Mouse (Mus musculus): ENCODE data around the gene Tbc1d5. TPM values are rescaled to one million over a fixed set of nuclear protein-coding genes. Genes with fewer than 3 reads are reported as not detected.
A peak's percentile ranks its signal among the peaks of the same experiment; 100 is the strongest.

Gene Tbc1d5
- polyA plus RNA-seq, 1 experiment from 2014 or later, result 7.5 TPM

DNA sequence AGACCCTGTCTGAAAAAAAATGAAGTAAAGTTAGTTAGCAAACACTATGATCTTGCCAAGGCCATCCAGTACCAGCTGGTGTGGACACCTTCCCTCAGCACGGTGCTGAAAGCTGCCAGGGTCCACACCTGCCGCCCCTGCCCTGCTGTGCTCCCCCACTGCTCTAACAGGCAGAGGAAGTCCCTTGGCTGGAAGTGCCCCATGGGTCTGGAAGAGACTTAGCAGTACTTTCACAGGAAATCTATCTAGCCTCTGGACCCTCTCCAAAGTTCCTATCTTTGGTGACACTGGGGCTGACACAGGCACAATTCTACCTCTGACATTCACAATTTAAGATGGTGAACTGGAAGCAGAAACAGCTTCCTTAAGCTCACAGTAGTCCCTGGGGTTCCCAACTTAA, 442.1 kb downstream of the Tbc1d5 start:
- Histone ChIP-seq H3K9ac (ENCODE audit: low read depth, low read length) (no peak overlapping the region), H3K4me3 (ENCODE audit: low read length) (no peak overlapping the region), H3K27ac (ENCODE audit: low read depth, low read length) (no peak overlapping the region), H3K4me1 (ENCODE audit: control insufficient read depth, insufficient read depth, low read depth, low read length) (peaks cover 9% of the 10 kb centered on the region), H3K36me3 (ENCODE audit: control insufficient read depth, insufficient read depth, low read length) (0 out of 2 replicates have a peak, but pooled peaks cover 3% of the 10 kb centered on the region), H3K27me3 (replicated peaks; ENCODE audit: control insufficient read depth, insufficient read depth, low read length) (no peaks in the 10 kb centered on the region), H3K9me3 (ENCODE audit: control insufficient read depth, low read length) (no peaks in the 10 kb centered on the region), H3K4me2 (ENCODE audit: low read length) (no peak overlapping the region)
- no peak for ATAC-seq
- 57% methylated on average over 2 of the region's 2 CpGs for WGBS

DNA sequence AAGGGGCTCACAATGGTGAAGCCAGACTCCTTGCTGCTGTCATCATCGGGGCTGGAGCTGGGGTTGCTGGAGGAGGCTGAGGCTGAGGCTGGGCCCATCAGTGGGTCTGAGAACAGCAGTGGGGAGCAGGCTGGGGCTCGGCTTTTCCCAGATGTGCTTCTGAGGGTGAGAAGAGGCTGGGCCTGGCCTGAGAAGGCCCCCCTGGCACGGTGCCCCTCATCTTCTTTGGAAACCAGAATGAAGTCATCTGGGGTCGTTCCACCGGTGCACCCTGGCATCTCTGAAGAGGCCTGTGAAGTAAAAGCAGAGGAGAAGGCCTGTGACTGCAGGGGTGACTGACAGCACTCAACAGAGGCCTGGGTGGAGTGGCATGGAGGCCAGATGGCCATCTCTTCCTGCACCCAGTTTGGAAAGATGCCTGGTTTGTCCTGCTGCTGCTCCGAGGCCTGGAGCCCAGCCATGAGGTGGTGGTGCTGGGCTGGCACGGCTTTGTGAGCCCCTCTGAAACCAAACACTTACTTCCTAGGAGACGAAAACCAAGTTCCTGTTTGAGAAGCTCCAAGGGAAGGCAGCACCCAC, 443.1 kb downstream of the Tbc1d5 start:
- H3K4me2 ChIP-seq (ENCODE audit: low read length), result no peak overlapping the region
- WGBS, result 49% methylated on average over 8 of the region's 8 CpGs
- peak; percentile 57 for ATAC-seq
- H3K9me3 ChIP-seq (ENCODE audit: control insufficient read depth, low read length), result no peaks in the 10 kb centered on the region
- H3K27ac ChIP-seq (ENCODE audit: low read depth, low read length), result peak overlapping the region; percentile 30; the same call in 1 of the 2 replicates
- H3K36me3 ChIP-seq (ENCODE audit: control insufficient read depth, insufficient read depth, low read length), result no peaks in the 10 kb centered on the region
- H3K4me3 ChIP-seq (ENCODE audit: low read length), result no peak overlapping the region
- H3K27me3 ChIP-seq (replicated peaks; ENCODE audit: control insufficient read depth, insufficient read depth, low read length), result no peaks in the 10 kb centered on the region
- no peak overlapping the region for H3K9ac ChIP-seq (ENCODE audit: low read depth, low read length)
- H3K4me1 ChIP-seq (ENCODE audit: control insufficient read depth, insufficient read depth, low read depth, low read length), result peaks cover 9% of the 10 kb centered on the region

DNA sequence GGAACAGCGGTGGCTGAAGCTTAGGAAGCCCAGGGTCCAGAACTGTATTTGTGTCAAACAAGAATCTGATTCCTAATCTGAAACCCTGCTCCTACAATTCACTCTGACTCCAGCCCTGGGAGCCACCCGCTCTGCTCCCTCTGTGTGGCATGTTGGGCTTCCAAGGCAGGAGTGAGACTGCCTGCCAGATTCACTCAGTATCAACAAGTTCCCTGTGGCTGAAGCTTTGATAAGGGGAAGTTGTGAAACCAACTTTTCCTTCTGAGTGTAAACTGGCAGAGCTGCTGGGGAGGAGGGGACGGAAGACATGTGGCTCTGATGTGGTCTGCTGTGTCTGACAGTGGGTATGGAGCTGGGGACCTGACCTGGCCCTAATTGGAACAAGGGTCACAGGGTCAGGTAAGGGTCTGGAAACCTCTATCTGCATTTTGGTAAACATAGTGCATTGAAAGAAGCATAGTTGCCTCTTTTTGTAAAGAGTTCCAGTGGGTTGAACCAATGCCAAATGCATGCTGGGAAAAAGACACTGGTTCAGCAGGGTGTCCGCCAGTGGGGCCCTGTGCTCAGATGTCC, 443.7 kb downstream of the Tbc1d5 start:
- H3K9ac ChIP-seq (ENCODE audit: low read depth, low read length), result no peak overlapping the region
- H3K4me3 ChIP-seq (ENCODE audit: low read length), result no peak overlapping the region
- peak overlapping the region; percentile 30; the same call in 1 of the 2 replicates for H3K27ac ChIP-seq (ENCODE audit: low read depth, low read length)
- no peaks in the 10 kb centered on the region for H3K27me3 ChIP-seq (replicated peaks; ENCODE audit: control insufficient read depth, insufficient read depth, low read length)
- H3K4me2 ChIP-seq (ENCODE audit: low read length), result no peak overlapping the region
- 0 out of 2 replicates have a peak, but pooled peaks have one; percentile 22 for ATAC-seq
- H3K4me1 ChIP-seq (ENCODE audit: control insufficient read depth, insufficient read depth, low read depth, low read length), result peaks cover 9% of the 10 kb centered on the region
- no peaks in the 10 kb centered on the region for H3K36me3 ChIP-seq (ENCODE audit: control insufficient read depth, insufficient read depth, low read length)
- 77% methylated on average over 4 of the region's 4 CpGs for WGBS
- H3K9me3 ChIP-seq (ENCODE audit: control insufficient read depth, low read length), result no peaks in the 10 kb centered on the region

DNA sequence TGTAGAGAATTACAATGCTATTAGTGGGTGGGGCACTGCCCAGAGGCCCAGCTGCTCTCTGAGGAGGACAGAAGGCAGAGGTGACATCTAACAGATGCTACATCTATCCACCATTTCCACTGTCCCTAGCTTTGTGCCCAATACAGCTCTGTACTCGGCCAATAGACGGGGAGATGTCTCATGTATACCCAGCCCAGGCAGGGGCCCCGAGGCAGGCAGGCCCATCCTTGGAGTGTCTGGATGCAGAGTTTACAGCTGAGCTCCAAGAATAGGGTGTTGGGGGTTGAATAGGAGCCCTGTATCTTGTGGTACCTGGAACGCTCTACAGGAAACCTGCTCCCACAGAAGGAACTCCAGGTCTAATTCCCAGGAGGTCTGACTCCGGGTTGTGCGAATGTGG, 444.4 kb downstream of the Tbc1d5 start:
- ATAC-seq, result no peak
- Histone ChIP-seq H3K4me1 (ENCODE audit: control insufficient read depth, insufficient read depth, low read depth, low read length) (peaks cover 9% of the 10 kb centered on the region), H3K4me3 (ENCODE audit: low read length) (no peak overlapping the region), H3K4me2 (ENCODE audit: low read length) (no peak overlapping the region), H3K9me3 (ENCODE audit: control insufficient read depth, low read length) (no peaks in the 10 kb centered on the region), H3K27ac (ENCODE audit: low read depth, low read length) (no peak overlapping the region), H3K36me3 (ENCODE audit: control insufficient read depth, insufficient read depth, low read length) (no peaks in the 10 kb centered on the region), H3K27me3 (replicated peaks; ENCODE audit: control insufficient read depth, insufficient read depth, low read length) (no peaks in the 10 kb centered on the region), H3K9ac (ENCODE audit: low read depth, low read length) (no peak overlapping the region)
- 85% methylated on average over 6 of the region's 6 CpGs for WGBS

DNA sequence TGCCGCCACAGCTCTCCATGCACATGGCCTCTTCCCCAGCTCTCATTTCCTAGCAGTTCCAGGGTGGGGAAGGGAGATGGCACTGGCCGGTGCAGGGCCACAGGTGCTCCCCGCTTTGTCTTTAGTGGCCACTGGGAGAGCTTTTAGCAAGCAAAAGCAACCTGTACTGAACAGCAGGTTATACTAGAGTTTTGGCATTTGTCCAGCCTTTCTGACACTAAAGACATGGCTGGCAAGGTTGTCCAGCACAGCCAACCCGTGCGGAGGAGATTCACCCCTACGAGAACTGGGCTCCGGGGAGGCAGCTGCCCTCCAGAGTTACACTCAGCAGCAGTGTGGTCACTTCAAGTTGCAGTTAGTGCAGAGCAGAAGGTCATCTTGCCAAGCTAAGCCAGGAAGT, 445.8 kb downstream of the Tbc1d5 start:
- no peak overlapping the region for H3K4me2 ChIP-seq (ENCODE audit: low read length)
- ATAC-seq, result no peak
- H3K36me3 ChIP-seq (ENCODE audit: control insufficient read depth, insufficient read depth, low read length), result no peaks in the 10 kb centered on the region
- no peak overlapping the region for H3K27ac ChIP-seq (ENCODE audit: low read depth, low read length)
- peaks cover 9% of the 10 kb centered on the region for H3K4me1 ChIP-seq (ENCODE audit: control insufficient read depth, insufficient read depth, low read depth, low read length)
- H3K9me3 ChIP-seq (ENCODE audit: control insufficient read depth, low read length), result no peaks in the 10 kb centered on the region
- H3K27me3 ChIP-seq (replicated peaks; ENCODE audit: control insufficient read depth, insufficient read depth, low read length), result no peaks in the 10 kb centered on the region
- H3K9ac ChIP-seq (ENCODE audit: low read depth, low read length), result no peak overlapping the region
- no peak overlapping the region for H3K4me3 ChIP-seq (ENCODE audit: low read length)
- WGBS, result 77% methylated on average over 7 of the region's 7 CpGs

DNA sequence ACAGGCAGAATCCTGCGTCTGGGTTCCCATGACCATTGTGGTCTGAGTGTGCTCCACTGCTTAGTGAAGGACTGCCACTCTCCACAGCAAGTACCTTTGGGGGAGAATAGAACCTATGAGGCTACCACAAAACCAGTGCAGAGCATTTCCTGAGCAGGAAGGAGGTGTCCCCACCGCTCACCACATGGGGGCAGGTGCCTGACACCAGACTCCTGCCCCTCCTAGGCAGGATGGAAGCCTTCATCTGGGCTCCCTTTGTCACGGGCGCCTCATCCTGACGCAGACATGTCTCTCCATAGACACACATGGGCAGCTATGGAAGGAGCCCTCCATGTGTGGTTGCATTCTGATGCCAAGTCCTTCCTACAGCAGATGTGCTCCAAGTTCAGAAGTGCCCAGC, 447.3 kb downstream of the Tbc1d5 start:
- H3K27me3 ChIP-seq (replicated peaks; ENCODE audit: control insufficient read depth, insufficient read depth, low read length), result no peaks in the 10 kb centered on the region
- H3K4me3 ChIP-seq (ENCODE audit: low read length), result no peak overlapping the region
- H3K9ac ChIP-seq (ENCODE audit: low read depth, low read length), result no peak overlapping the region
- H3K36me3 ChIP-seq (ENCODE audit: control insufficient read depth, insufficient read depth, low read length), result no peaks in the 10 kb centered on the region
- H3K4me1 ChIP-seq (ENCODE audit: control insufficient read depth, insufficient read depth, low read depth, low read length), result peaks cover 9% of the 10 kb centered on the region
- 96% methylated on average over 5 of the region's 5 CpGs for WGBS
- ATAC-seq, result no peak
- no peak overlapping the region for H3K4me2 ChIP-seq (ENCODE audit: low read length)
- no peak overlapping the region for H3K27ac ChIP-seq (ENCODE audit: low read depth, low read length)
- no peaks in the 10 kb centered on the region for H3K9me3 ChIP-seq (ENCODE audit: control insufficient read depth, low read length)

DNA sequence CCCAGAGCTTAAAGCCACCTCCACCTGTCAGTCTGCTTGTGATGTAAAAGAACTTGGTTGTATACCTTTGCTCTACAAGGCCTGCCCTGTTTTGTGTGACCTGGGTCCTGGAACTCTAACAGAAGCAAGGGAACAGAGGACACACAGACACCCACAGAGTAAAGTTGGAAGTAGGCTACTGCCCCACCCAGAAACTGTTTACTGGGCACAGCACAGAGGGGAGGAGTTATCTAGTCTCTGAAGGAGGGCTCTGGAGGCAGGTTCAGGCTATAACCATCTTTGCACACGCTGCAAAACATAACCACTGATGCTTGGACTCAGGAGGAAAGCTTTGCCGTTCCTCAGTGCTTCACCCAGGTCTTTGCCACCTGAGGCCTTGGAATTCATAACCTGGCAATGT, 448.3 kb downstream of the Tbc1d5 start:
- H3K4me1 ChIP-seq (ENCODE audit: control insufficient read depth, insufficient read depth, low read depth, low read length), result peaks cover 4% of the 10 kb centered on the region
- H3K9ac ChIP-seq (ENCODE audit: low read depth, low read length), result no peak overlapping the region
- no peaks in the 10 kb centered on the region for H3K27me3 ChIP-seq (replicated peaks; ENCODE audit: control insufficient read depth, insufficient read depth, low read length)
- no peaks in the 10 kb centered on the region for H3K9me3 ChIP-seq (ENCODE audit: control insufficient read depth, low read length)
- WGBS, result 87% methylated on average over 2 of the region's 2 CpGs
- no peak overlapping the region for H3K4me3 ChIP-seq (ENCODE audit: low read length)
- no peak for ATAC-seq
- H3K4me2 ChIP-seq (ENCODE audit: low read length), result no peak overlapping the region
- H3K27ac ChIP-seq (ENCODE audit: low read depth, low read length), result no peak overlapping the region
- H3K36me3 ChIP-seq (ENCODE audit: control insufficient read depth, insufficient read depth, low read length), result no peaks in the 10 kb centered on the region

DNA sequence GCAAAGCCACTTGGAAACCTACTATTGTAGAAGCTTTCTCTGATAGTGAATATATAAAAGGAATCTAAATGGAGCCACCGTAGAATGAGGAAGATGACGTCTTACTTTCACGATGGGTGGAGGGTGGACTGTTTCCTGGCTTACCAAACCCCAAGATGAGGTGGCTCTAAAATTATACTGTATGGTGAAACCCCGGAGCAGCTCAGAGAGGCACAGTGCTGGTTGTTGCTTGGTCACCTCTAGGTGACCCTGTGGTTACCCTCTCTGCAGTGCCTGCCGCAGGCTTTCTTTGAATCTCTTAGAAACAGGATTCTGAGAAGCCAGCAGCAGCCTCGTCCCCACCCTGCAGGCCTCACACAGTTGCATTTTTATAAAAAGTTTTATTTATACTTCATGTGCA, 449.6 kb downstream of the Tbc1d5 start:
- no peaks in the 10 kb centered on the region for H3K27me3 ChIP-seq (replicated peaks; ENCODE audit: control insufficient read depth, insufficient read depth, low read length)
- WGBS, result 82% methylated on average over 6 of the region's 6 CpGs

DNA sequence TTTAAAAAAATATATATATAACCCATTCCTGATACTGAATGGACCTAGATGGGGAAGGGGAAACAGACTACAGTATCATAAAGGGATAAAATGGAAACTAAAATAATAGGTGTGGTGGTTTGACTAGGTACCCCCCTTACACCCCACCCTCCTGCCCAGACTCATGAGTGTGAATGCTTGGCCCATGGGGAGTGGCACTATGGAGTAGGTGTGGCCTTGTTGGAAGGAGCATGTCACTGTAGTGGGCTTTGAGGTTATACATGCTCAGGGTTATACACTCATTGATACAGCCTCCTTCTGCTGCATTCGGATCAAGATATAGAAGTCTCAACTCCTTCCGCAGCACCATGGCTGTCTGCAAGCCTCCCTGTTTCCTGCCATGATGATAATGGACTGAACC, 450.1 kb downstream of the Tbc1d5 start:
- no peak overlapping the region for H3K27ac ChIP-seq (ENCODE audit: low read depth, low read length)
- no peak overlapping the region for H3K4me2 ChIP-seq (ENCODE audit: low read length)
- ATAC-seq, result no peak
- no peak overlapping the region for H3K4me3 ChIP-seq (ENCODE audit: low read length)
- no peaks in the 10 kb centered on the region for H3K27me3 ChIP-seq (replicated peaks; ENCODE audit: control insufficient read depth, insufficient read depth, low read length)
- no peaks in the 10 kb centered on the region for H3K36me3 ChIP-seq (ENCODE audit: control insufficient read depth, insufficient read depth, low read length)
- no peaks in the 10 kb centered on the region for H3K9me3 ChIP-seq (ENCODE audit: control insufficient read depth, low read length)
- 94% methylated on average over 2 of the region's 2 CpGs for WGBS
- no peak overlapping the region for H3K9ac ChIP-seq (ENCODE audit: low read depth, low read length)
- no peaks in the 10 kb centered on the region for H3K4me1 ChIP-seq (ENCODE audit: control insufficient read depth, insufficient read depth, low read depth, low read length)

More for the DNA sequence above, 449.6 kb downstream of the Tbc1d5 start:
- no peaks in the 10 kb centered on the region for H3K4me1 ChIP-seq (ENCODE audit: control insufficient read depth, insufficient read depth, low read depth, low read length)
- H3K9ac ChIP-seq (ENCODE audit: low read depth, low read length), result no peak overlapping the region
- no peak overlapping the region for H3K27ac ChIP-seq (ENCODE audit: low read depth, low read length)
- H3K4me2 ChIP-seq (ENCODE audit: low read length), result no peak overlapping the region
- H3K9me3 ChIP-seq (ENCODE audit: control insufficient read depth, low read length), result no peaks in the 10 kb centered on the region
- no peak for ATAC-seq
- no peak overlapping the region for H3K4me3 ChIP-seq (ENCODE audit: low read length)
- H3K36me3 ChIP-seq (ENCODE audit: control insufficient read depth, insufficient read depth, low read length), result no peaks in the 10 kb centered on the region

All from hindbrain, embryonic 16.5 days (tissue).